Mouse (Mus musculus): Measurements from ENCODE around the gene Samd14. TPM values are rescaled to one million over a fixed set of nuclear protein-coding genes. Genes with fewer than 3 reads are reported as not detected.

The Samd14 gene
- polyA plus RNA-seq, 1 experiment from 2014 or later, result 6.9 TPM

GRCm38 (mm10) chr11:94991641-94992479, 17.8 kb upstream of the Samd14 start:
- ATAC-seq, result peak; percentile 8; the same call in 1 of the 2 replicates
- under 1% methylated on average over 99 of the region's 99 CpGs for WGBS
- Histone ChIP-seq H3K4me2 (replicated peaks; ENCODE audit: low read depth) (peak overlapping the region; percentile 94), H3K4me3 (ENCODE audit: low read depth, low read length) (peak overlapping the region; percentile 81), H3K9me3 (ENCODE audit: control insufficient read depth) (no peaks in the 10 kb centered on the region), H3K27ac (ENCODE audit: low read depth, low read length) (peak overlapping the region; percentile 80), H3K36me3 (ENCODE audit: control insufficient read depth, insufficient read depth) (peaks cover 10% of the 10 kb centered on the region), H3K9ac (ENCODE audit: low read depth, low read length) (peak overlapping the region; percentile 83), H3K27me3 (replicated peaks; ENCODE audit: control insufficient read depth, insufficient read depth, low read length) (no peaks in the 10 kb centered on the region), H3K4me1 (replicated peaks; ENCODE audit: control insufficient read depth, insufficient read depth, low read length) (peaks cover 33% of the 10 kb centered on the region)
- peak; percentile 21; the same call in 1 of the 2 replicates for TF ChIP-seq CTCF (IDR thresholded peaks at IDR 0.05; ENCODE audit: low read depth)

- 2% methylated on average over 20 of the region's 20 CpGs for WGBS
- H3K36me3 ChIP-seq (ENCODE audit: control insufficient read depth, insufficient read depth), result peaks cover 13% of the 10 kb centered on the region
Observed at GRCm38 (mm10) chr11:94992480-94992753, 17.3 kb upstream of the Samd14 start.

GRCm38 (mm10) chr11:94992754-94993606, 16.7 kb upstream of the Samd14 start:
- no peaks in the 10 kb centered on the region for H3K27me3 ChIP-seq (replicated peaks; ENCODE audit: control insufficient read depth, insufficient read depth, low read length)
- H3K9me3 ChIP-seq (ENCODE audit: control insufficient read depth), result no peaks in the 10 kb centered on the region
- ATAC-seq, result peak; percentile 37
- peaks cover 18% of the 10 kb centered on the region for H3K36me3 ChIP-seq (ENCODE audit: control insufficient read depth, insufficient read depth)
- peak overlapping the region; percentile 81 for H3K4me3 ChIP-seq (ENCODE audit: low read depth, low read length)
- peak overlapping the region; percentile 80 for H3K27ac ChIP-seq (ENCODE audit: low read depth, low read length)
- TF ChIP-seq CTCF (IDR thresholded peaks at IDR 0.05; ENCODE audit: low read depth), result no peak
- 2% methylated on average over 22 of the region's 22 CpGs for WGBS
- peak overlapping the region; percentile 94 for H3K4me2 ChIP-seq (replicated peaks; ENCODE audit: low read depth)
- peak overlapping the region; percentile 83 for H3K9ac ChIP-seq (ENCODE audit: low read depth, low read length)
- H3K4me1 ChIP-seq (replicated peaks; ENCODE audit: control insufficient read depth, insufficient read depth, low read length), result peaks cover 33% of the 10 kb centered on the region

More at GRCm38 (mm10) chr11:94992480-94992753, 17.3 kb upstream of the Samd14 start:
- Histone ChIP-seq H3K4me1 (replicated peaks; ENCODE audit: control insufficient read depth, insufficient read depth, low read length) (peaks cover 33% of the 10 kb centered on the region), H3K4me3 (ENCODE audit: low read depth, low read length) (peak overlapping the region; percentile 81), H3K27ac (ENCODE audit: low read depth, low read length) (peak overlapping the region; percentile 80; the same call in 1 of the 2 replicates), H3K9ac (ENCODE audit: low read depth, low read length) (peak overlapping the region; percentile 83), H3K27me3 (replicated peaks; ENCODE audit: control insufficient read depth, insufficient read depth, low read length) (no peaks in the 10 kb centered on the region), H3K4me2 (replicated peaks; ENCODE audit: low read depth) (peak overlapping the region; percentile 94), H3K9me3 (ENCODE audit: control insufficient read depth) (no peaks in the 10 kb centered on the region)
- no peak for ATAC-seq
- TF ChIP-seq CTCF (IDR thresholded peaks at IDR 0.05; ENCODE audit: low read depth), result no peak

DNA sequence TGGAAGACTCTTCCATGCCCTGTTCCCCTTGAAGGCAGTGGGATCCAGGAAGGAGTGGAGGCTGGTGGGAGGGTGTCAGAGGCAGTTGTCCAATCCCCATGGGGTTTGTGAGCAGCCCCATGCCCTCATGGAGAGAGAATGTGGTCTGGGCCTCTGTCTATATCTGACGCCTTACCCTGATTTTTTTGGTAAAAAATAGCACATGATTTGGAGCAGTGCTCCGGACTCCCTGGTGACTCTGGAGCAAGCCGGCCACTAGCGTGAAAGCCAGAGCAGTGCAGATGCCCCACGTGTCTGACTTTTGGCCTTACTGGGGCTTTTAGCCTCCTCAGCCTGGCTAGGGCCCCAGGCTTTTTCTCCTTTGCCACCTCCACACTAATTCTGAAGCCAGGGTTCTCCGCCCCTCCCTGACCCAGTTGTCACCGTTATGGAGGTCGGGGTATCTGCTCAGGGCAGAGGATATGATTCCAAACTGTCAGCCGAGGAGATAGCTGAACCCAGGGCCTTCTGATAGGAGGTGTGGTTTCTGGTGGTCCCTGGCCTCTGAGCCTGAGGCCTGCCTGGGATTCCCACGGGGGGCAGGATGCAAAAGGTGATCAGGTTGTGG, 15.4 kb upstream of the Samd14 start:
- Histone ChIP-seq H3K27ac (ENCODE audit: low read depth, low read length) (no peak overlapping the region), H3K4me1 (replicated peaks; ENCODE audit: control insufficient read depth, insufficient read depth, low read length) (peaks cover 27% of the 10 kb centered on the region), H3K9ac (ENCODE audit: low read depth, low read length) (peak overlapping the region; percentile 83; the same call in 1 of the 2 replicates), H3K27me3 (replicated peaks; ENCODE audit: control insufficient read depth, insufficient read depth, low read length) (no peaks in the 10 kb centered on the region), H3K4me2 (replicated peaks; ENCODE audit: low read depth) (peak overlapping the region; percentile 94), H3K36me3 (ENCODE audit: control insufficient read depth, insufficient read depth) (peaks cover 25% of the 10 kb centered on the region), H3K9me3 (ENCODE audit: control insufficient read depth) (no peaks in the 10 kb centered on the region), H3K4me3 (ENCODE audit: low read depth, low read length) (peak overlapping the region; percentile 81)
- ATAC-seq, result no peak
- TF ChIP-seq CTCF (IDR thresholded peaks at IDR 0.05; ENCODE audit: low read depth), result no peak
- WGBS, result 58% methylated on average over 10 of the region's 10 CpGs

GRCm38 (mm10) chr11:94994947-94995772, 14.5 kb upstream of the Samd14 start:
- ATAC-seq, result no peak
- H3K9me3 ChIP-seq (ENCODE audit: control insufficient read depth), result no peaks in the 10 kb centered on the region
- no peak for TF ChIP-seq CTCF (IDR thresholded peaks at IDR 0.05; ENCODE audit: low read depth)
- peaks cover 34% of the 10 kb centered on the region for H3K36me3 ChIP-seq (ENCODE audit: control insufficient read depth, insufficient read depth)
- 0 out of 2 replicates have a peak overlapping the region, but pooled peaks have one; percentile 11 for H3K9ac ChIP-seq (ENCODE audit: low read depth, low read length)
- H3K4me2 ChIP-seq (replicated peaks; ENCODE audit: low read depth), result peak overlapping the region; percentile 13; the same call in 1 of the 2 replicates
- H3K27me3 ChIP-seq (replicated peaks; ENCODE audit: control insufficient read depth, insufficient read depth, low read length), result no peaks in the 10 kb centered on the region
- 79% methylated on average over 11 of the region's 11 CpGs for WGBS
- peaks cover 27% of the 10 kb centered on the region for H3K4me1 ChIP-seq (replicated peaks; ENCODE audit: control insufficient read depth, insufficient read depth, low read length)
- no peak overlapping the region for H3K4me3 ChIP-seq (ENCODE audit: low read depth, low read length)
- no peak overlapping the region for H3K27ac ChIP-seq (ENCODE audit: low read depth, low read length)

Data from intestine, postnatal 0 days (tissue).